Mouse (Mus musculus): ENCODE data around the gene Myo1f.

The Myo1f gene

DNA sequence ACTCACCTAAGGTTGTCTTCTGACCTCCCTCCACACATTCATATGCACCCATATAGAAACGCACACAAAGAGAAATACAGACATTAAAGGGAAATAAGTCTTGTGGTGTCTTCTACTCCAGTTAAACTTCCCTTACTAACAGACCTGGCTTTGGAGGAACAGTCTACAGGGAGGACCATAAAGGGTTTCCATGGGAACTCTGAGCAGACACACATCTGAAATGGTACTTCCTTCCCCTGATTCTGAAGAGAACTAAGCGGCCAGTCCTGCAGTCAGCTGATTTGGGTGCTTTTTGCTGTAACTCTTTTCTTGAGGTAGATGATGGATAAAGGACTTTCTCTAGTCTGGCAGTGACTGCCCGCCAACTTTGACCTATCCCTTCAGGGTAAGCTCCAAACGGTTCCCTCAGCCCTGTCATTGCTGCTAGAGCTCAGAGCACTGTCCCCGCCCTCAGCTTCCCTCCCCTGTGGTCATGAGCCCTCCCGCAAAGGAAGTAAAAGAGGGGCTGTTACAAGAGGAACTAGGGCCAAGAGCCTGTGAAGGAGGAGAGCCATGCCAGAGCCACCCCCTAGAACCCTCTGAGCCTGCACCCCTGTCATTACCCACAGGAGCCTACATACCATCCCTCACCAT is at the start of gene Myo1f:
Myo1f (plus strand) TSS at position 485 of the 633 bp plus-strand sequence.
- DNase-seq (ENCODE audit: low spot score): peak; percentile 15

GRCm38 (mm10) chr17:33508386-33508785 is 47.1 kb upstream of the Myo1f start:
- DNase-seq (ENCODE audit: low spot score): no peak

DNA sequence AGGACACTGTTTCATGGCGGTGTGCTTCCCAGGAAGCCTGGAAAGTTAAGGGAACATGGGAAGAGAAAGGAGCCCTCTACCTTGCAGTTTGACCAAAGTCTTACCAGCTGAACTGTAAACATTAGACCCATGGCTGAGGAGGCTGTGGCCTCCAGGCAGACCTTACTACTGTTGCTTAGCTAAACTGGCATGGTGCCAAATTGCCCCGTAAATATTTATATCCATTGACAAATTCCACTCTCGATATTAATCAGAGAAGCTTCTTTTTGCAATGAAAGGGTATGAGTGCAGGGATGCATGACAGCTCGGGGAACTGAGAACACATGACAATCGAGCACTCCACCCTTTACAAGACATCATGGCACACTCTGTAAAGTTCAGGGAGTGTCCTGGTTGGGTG is 45.3 kb upstream of the Myo1f start:
- no peak for DNase-seq (ENCODE audit: low spot score)

DNA sequence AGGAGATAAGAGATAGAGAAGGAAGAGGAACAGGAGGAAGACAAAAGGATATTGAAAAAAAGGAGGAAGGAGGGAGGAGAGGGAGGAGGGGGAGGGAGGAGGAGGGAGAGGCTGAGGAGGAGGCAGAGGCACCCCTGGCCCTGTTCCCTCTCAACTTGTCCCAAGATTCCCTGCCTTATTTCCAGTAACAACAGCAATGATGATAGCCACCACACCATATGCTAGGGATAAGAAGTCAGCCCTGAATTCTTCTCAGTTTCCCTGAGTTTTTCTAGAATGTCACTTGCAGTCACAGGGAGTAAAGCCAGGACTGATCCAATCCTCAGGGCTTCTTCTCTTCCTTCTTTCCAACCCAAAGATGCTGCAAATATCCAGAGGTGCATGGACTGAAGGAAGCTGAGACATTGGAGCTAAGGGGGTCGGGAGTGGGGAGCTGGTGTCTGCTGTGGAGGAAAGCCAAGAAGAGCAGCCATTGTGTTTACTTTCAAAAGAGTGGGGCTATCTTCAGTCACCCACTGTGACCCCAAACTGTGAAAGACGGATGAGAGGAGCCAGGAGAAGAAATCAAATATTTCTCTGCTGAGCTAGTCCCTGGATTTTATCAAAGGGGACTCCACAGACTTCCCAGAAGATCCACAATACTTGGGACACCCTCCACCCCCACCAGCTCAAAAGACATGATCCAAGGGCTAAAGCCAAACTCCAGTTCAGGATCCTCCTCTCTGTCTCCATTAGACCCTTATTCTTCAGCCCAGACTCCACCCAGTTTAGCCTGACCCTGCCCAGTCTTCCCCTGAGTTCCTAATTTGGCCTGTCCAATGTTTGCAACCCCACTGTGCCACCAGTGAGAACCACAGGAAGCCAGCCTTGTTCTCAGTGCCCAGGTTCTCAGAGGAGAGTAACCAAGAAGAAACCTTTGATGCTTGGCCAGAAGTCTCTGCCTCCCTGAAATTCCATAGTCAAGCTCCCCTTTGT is 42.8 kb upstream of the Myo1f start:
- DNase-seq (ENCODE audit: low spot score): no peak

- DNase-seq (ENCODE audit: low spot score): no peak
Measured at GRCm38 (mm10) chr17:33513874-33514273, 41.6 kb upstream of the Myo1f start.

DNA sequence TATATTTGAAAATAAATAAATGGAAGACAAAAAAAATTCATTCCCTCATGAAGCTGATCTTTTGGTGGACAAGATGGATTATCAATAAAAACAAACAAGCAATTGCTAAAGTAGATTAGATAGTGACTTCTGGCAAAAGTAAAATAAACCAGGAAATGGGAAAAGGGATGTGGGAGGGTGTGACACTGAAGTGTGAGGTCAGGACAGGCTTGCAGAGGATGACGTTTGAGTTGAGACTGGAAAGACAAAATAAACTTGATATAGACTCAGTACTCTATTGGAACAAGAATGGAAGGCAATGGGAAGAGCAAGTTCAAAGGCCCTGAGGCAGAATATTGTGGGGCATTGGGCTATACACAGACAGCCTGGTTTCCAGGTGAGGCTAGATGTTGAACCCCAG is 35.1 kb upstream of the Myo1f start:
- no peak for DNase-seq (ENCODE audit: low spot score)

DNA sequence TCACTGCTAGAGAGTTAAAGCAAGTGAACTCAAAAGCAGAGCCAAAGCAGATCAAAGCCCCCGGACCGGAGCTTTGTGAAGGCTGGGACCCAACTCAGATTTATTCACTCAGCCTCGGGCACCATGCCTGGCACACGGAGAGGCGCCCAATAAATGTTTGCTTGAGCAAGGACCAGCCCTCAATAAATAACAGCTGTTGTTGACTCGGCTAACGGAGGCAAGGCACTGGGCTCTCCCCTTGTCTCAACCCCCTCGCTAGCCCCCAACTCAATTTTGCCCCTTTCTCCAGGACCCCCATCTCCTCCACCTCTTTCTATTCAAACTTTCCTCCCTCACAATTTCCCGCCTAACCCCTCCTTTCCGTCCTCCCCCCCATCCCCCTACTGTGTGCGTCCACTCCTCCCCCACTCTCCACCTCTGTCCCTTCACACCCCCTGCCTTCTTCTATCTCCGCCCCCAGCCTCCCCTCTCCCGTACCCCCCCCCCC is 32.0 kb upstream of the Myo1f start:
- peak; percentile 3 for DNase-seq (ENCODE audit: low spot score)

DNA sequence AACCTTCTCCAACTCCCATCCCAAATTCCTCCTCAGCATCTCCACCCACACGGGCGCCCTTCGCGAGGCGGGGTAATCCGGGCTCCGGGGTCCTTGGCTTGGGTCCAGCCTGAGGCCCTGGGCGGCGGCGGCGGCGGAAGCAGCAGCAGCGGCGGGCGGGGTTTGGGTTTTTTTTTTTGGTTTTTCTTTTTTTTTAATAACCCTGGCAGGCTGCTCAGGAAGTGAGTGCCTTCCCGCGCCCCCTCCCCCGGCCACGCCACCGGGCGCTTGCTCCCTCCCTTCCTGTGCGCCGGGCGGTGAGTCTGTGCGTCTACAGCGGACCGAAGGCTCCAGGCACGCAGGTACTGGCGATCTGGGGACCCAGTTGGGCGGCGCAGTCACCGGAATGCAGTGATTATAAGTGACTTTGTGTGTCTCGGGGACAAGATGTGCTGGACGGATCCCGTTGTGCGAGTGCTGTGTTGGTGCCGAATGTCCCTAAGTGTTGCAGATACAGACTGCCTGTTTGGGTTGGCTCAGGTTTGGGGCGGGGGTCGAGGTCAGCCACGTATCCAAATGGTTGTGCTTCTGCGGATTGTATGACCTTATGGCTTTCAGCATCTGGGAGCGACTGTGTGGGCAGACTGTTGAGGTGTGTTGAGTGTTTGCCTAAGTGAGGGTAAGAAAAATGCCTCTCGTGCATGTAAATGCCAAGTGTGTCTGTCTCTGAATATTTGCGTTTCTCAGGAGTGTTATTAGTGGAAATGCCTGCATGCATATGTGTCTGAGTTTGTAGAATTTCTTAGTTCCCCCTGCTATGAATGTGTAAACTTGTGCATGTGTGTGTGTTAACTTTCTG is 31.4 kb upstream of the Myo1f start, which contains the start of gene Adamts10:
Adamts10 (plus strand) TSS at position 287 of the 838 bp plus-strand sequence.
- peak; percentile 15 for DNase-seq (ENCODE audit: low spot score)

GRCm38 (mm10) chr17:33524806-33525373 is 30.6 kb upstream of the Myo1f start:
- DNase-seq (ENCODE audit: low spot score): no peak

DNA sequence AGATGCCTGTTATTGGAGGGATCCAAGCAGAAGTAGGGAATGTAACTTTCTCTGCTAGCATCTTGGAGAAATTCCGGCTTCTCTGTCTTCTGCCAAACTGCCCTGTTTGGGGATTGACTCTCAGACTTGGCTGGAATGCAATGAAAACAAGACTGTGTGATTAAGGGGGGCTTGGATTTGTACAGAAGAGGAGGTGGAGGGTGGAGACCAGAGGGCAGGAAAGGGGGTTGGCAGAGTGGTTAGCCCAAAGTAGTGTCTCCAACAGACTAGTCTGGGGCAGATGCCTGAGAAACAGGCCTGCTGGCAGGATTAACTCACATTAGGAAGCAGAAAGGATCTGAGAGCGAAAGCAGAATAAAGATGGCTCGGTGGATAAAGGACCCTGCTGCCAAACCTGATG is 29.0 kb upstream of the Myo1f start:
- no peak for DNase-seq (ENCODE audit: low spot score)

DNA sequence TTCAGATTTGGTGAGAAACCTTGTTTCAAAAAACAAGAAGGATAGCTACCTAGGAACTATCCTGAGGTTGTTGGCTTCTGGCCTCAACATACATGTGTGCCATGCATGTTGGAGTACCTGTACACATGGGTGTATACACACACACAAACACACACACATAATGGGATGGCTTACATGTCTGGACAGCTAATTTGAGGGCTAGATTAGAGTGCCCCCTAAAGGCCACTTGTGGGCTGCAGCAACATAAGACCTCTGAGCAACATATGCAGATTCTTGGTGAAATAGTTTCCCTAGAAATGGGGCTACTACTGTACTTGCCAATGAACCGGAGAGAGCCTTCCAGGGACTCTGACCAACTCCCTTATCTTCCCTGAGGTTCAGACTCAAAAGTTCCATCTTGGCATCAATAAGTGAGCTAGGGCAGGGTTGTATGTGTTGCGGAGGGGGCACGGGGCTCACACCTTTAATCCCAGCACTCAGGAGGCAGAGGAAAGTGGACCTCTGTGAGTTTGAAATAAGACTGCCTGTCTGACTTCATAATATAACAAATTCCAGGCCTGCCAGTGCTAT is 16.3 kb upstream of the Myo1f start:
- DNase-seq (ENCODE audit: low spot score): no peak

DNA sequence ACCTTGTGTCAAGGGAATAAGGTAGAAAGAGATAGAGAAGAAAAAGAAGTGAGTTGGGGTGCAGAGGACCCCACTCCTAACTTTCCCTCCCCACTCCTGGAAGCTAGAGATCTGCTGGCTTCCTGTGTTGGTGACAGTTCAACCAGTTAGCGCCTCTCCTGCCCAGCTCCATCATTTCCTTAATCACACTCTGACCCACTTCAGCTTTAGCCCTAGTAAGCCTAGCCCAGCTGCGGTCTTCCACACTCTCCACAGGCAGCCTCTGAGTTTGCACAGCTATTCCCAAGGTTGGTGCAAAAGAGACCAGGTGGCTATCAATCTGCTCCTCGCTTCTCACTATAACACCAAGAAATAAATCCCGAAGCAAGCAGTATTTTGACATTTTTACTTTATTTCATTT is 15.6 kb upstream of the Myo1f start:
- DNase-seq (ENCODE audit: low spot score): no peak

DNA sequence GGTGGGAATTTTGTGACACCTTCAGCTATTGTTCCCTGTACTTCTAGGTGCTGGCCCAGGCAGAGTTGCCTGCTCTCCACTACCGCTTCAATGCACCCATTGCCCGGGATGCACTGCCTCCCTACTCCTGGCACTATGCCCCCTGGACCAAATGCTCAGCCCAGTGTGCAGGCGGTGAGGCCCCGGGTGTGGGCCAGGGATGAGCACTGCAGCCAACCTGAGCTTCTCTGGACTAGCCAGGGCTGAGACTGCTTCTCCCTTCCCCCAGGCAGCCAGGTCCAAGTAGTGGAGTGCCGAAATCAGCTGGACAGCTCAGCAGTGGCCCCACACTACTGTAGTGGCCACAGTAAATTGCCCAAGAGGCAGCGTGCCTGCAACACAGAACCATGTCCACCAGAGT is 6.3 kb upstream of the Myo1f start:
- DNase-seq (ENCODE audit: low spot score): no peak

GRCm38 (mm10) chr17:33550388-33550787 is 5.1 kb upstream of the Myo1f start:
- DNase-seq (ENCODE audit: low spot score): no peak

GRCm38 (mm10) chr17:33552113-33552512 is 3.4 kb upstream of the Myo1f start:
- DNase-seq (ENCODE audit: low spot score): no peak

DNA sequence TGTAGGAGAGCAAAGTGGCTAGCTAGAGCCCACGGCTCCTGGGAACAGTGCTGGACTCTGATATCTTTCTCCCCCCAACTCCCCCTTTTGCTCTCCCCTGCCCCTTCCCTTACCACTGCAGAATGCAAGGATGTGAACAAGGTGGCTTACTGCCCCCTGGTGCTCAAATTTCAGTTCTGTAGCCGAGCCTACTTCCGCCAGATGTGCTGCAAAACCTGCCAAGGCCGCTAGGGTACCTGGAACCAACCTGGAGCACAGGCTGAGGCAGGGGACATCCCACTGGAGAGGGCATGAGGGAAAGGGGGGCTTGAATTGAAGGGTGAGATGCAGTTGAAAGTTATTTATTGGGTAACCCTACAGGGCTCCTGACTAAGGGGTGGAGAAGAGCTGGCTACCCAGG is 2.5 kb upstream of the Myo1f start:
- DNase-seq (ENCODE audit: low spot score): no peak

- DNase-seq (ENCODE audit: low spot score): no peak
Measured at GRCm38 (mm10) chr17:33554536-33554935, 971 bp upstream of the Myo1f start.

GRCm38 (mm10) chr17:33557922-33558321 is 2.4 kb downstream of the Myo1f start:
- DNase-seq (ENCODE audit: low spot score): no peak

DNA sequence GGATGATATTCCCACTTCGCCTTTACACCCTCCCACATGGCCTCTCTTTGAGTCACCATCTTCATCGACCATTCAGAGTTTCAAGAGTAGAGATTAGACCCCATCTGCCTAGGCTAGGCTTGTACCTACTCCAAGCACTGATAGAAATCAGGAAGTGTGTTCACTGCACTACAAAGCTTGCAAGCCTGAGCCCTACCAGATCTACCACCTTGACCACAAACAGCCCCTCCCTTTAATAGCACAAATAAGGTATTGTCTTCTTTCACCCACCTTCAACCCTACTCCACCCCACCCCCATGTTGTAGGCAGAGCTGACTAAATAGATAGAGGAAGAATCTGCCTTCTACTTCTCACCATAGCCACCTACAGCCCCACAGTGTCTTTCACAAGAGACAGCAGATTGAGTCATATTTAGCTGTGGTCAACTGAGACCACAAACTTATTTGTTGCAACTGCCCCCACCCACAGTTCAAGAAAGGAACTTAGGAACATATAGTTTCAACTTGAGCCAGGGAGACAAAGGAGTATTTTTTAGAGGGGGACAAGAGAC is 8.1 kb downstream of the Myo1f start:
- no peak for DNase-seq (ENCODE audit: low spot score)

DNA sequence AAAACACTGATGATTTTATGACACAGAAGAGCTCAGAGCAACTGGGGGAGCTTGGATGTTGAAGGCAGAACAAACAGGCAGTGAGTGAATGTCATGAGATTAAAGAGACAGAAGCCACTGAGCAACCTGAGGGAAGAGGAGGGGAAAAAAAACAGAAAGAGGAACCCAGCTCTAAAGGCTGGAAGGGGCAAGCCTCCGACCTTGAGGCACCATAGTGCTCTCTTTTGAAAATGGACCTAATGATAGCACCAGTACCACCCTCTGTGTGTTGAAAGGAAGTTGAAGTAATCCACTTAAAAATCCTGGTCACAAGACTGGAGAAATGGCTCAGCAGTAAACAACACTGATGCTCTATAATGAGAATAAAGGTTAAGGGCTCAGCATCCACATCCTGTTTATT is 9.1 kb downstream of the Myo1f start:
- DNase-seq (ENCODE audit: low spot score): no peak

GRCm38 (mm10) chr17:33566182-33566581 is 10.7 kb downstream of the Myo1f start:
- no peak for DNase-seq (ENCODE audit: low spot score)
